Mouse (Mus musculus) testis, postnatal 10 days (tissue): Measurements from ENCODE around the gene Exosc6.
"Not testable (repeated sequence)": the region's sequence is repeated elsewhere in the genome, so short reads cannot be mapped to it uniquely, and the experiment has no call there.

Experiments used
- DNase-seq: peaks from one replicate; pipeline ENCODE4 v3.0.0; 2021; ENCODE audit warnings: low spot score

Exosc6 gene

GRCm38 (mm10) chr8:111061688-111062071, 5.5 kb downstream of the Exosc6 start:
- DNase-seq = no peak

GRCm38 (mm10) chr8:111062072-111062757, 6.1 kb downstream of the Exosc6 start:
- peak; percentile 91 for DNase-seq

GRCm38 (mm10) chr8:111062893-111063292, 6.8 kb downstream of the Exosc6 start:
- no peak for DNase-seq

GRCm38 (mm10) chr8:111066308-111066707, 10.2 kb downstream of the Exosc6 start:
- no peak for DNase-seq

- peak; percentile 71 for DNase-seq
Observed at GRCm38 (mm10) chr8:111067439-111067838, 11.3 kb downstream of the Exosc6 start.

- DNase-seq = not testable (repeated sequence)
Observed at GRCm38 (mm10) chr8:111068660-111069059, 12.5 kb downstream of the Exosc6 start.

GRCm38 (mm10) chr8:111075926-111076325, 19.8 kb downstream of the Exosc6 start:
- no peak for DNase-seq

- DNase-seq = no peak
Observed at GRCm38 (mm10) chr8:111079461-111079860, 23.3 kb downstream of the Exosc6 start.

GRCm38 (mm10) chr8:111079861-111080271, 23.7 kb downstream of the Exosc6 start:
- DNase-seq = peak; percentile 58

- peak; percentile 58 for DNase-seq
Observed at GRCm38 (mm10) chr8:111081580-111082258, 25.6 kb downstream of the Exosc6 start.

- DNase-seq = not testable (repeated sequence)
Observed at GRCm38 (mm10) chr8:111083936-111084335, 27.8 kb downstream of the Exosc6 start.

GRCm38 (mm10) chr8:111090126-111090525, 34.0 kb downstream of the Exosc6 start:
- peak; percentile 91 for DNase-seq

- DNase-seq = no peak
Observed at GRCm38 (mm10) chr8:111091706-111092105, 35.6 kb downstream of the Exosc6 start.

GRCm38 (mm10) chr8:111092326-111092725, 36.2 kb downstream of the Exosc6 start, which contains the start of gene Clec18a:
Gene Clec18a (minus strand): TSS chr8:111092426.
- not testable (repeated sequence) for DNase-seq

- peak; percentile 97 for DNase-seq
Observed at GRCm38 (mm10) chr8:111093865-111094718, 38.0 kb downstream of the Exosc6 start, which contains the start of gene Pdpr. Gene Pdpr (plus strand): TSS chr8:111094630.

- DNase-seq = peak; percentile 55
Observed at GRCm38 (mm10) chr8:111094719-111095302, 38.7 kb downstream of the Exosc6 start.
